Mouse (Mus musculus) spleen, postnatal 14 days (tissue): ENCODE data around the gene Angel2.

Experiments used
- DNase-seq, 2 experiments: peaks; one replicate each; pipeline ENCODE4 v3.0.0; 2021 to 2022; ENCODE audit warnings: low spot score in 2 of 2

Gene Angel2

GRCm38 (mm10) chr1:190929010-190929695, 4.2 kb downstream of the Angel2 start:
- peak in 1 of 2 experiments; percentile 23 for DNase-seq

DNA sequence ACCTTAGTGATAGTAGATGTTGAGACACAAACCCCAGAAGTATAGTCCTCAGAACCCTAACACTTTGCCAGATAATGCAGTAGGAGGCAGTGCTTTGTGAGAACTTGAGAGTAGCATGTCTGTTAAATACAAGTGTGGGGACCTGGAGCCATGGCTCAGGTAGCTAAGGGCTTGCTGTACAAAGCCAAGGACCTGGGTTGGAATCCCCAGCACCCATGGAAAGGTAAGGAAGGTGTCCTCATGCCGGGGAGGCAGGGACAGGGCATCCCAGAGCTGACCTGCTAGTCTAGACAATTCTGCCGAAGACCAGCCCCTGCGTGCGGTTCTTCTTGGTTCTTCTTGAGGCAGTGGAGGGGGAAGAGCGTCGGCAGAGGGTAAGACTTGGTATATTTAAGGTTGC, 5.3 kb downstream of the Angel2 start:
- no peak for DNase-seq

DNA sequence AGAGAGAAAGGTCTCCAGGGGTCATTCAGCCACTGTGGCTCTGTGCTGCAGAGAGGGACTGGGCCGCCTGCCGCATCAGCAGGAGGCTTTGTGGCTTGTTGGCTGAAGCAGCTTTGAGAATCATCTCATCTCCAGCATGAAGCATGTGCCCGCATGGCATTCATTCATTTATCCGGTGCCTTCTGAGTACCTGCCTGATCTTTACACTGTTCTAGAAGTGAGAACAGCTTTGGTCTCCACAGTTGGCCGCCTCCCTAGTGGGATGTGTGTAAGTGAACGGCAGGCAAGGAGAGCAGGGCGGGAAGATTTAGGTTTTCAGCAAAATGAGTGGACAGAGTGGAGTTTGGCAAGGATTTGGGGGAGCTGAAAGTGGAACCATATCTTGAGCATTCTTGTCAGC, 14.9 kb downstream of the Angel2 start:
- no peak for DNase-seq

GRCm38 (mm10) chr1:190944109-190944760, 19.3 kb downstream of the Angel2 start:
- peak; percentile 18 to 47 for DNase-seq

- DNase-seq, result no peak
Measured at GRCm38 (mm10) chr1:190947986-190948385, 23.1 kb downstream of the Angel2 start.

DNA sequence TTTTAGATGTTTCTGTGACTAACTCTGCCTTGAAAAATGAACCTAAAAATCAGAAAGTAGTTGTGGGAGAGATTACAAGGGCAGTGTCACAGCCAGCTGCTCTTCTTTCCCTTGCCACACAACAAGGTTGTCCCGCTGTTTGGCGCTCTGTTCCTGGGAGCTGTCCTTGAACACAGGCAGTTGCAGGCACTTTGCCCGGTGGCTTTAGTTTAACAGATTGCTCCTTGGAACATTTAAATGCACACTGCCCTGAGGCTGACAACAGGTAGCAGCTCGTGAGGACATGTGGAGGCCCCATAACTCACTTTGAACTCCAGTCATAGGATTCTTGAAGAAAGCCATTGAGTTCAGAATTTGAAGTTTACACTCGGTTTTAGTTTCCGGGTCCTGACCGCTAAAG, 23.5 kb downstream of the Angel2 start:
- DNase-seq, result no peak

DNA sequence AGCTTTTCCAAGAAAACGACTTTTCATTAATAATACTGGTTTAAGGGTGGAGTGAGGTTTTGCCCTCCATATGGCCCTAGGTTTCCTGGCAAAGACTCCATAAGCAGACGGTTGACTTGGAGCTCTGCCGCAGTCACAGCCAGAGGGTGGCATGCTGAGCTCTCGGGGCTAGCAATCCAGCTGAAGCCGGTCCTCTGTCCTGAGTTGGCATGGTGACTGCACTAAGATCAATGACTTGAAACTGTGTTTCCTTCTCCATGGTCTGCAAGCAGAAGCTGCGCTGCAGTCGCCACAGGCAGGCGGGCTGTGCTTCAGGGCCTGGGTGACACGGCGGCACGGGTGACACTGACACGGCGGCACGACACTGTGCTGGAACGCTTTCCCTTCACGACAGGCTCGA, 23.9 kb downstream of the Angel2 start:
- DNase-seq, result no peak

DNA sequence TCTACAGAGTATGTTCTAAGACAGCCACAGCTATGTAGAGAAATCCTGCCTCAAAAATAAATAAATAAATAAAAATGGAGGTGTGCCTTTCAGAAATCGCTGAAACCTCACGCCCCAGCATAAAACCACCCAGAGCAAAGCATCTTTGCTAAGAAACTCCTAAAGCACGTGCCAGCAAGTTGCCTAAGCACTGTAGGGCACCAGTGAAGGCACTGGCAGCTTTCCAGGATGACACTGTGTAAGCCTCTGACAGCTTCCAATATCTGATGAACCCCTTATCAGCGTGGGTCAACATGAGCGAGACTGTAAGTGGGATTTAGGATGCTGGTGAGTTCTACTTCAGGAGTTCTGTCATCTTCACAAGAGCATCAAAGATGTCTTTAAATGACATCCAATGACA, 26.1 kb downstream of the Angel2 start:
- no peak for DNase-seq

- DNase-seq, result no peak
Measured at GRCm38 (mm10) chr1:190953009-190953408, 28.1 kb downstream of the Angel2 start.

DNA sequence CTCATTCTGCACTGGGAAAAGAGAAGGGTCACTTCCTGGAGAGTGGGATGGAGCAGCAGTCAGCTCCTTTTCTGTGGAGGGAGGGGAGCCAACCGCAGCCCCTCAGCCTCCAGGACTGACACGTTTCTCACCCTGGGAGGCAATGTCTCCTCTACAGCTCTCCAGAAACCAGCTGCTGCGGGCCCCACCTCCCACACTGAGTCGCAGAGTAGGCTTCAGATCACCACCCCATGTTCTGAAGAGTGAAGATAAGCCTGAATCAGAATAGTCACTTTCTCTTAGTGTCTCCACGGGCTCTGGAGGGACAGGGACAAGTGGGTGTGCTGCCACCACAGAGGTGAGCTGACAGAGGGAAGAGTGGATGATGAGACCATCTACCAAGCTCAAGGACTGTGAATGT, 33.9 kb downstream of the Angel2 start:
- no peak for DNase-seq

DNA sequence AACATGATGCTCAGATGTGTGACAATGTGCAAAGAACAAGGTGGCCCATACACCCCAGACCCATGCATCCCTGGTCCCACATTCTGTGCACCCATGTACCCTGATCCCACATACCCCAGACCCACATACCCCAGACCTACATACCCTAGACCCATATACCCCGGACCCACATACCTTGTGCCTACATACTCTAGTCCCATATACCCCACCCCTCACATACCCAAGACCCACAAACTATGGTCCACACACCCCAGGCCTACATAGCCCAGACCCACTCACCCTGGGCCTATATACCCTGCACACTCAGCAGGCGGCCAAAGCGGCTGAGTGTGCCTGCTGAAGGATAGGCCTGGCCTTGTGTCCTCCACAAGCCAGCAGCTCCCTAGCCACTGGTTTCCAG, 37.8 kb downstream of the Angel2 start:
- DNase-seq, result no peak

GRCm38 (mm10) chr1:190964992-190965780, 40.3 kb downstream of the Angel2 start:
- no peak for DNase-seq

DNA sequence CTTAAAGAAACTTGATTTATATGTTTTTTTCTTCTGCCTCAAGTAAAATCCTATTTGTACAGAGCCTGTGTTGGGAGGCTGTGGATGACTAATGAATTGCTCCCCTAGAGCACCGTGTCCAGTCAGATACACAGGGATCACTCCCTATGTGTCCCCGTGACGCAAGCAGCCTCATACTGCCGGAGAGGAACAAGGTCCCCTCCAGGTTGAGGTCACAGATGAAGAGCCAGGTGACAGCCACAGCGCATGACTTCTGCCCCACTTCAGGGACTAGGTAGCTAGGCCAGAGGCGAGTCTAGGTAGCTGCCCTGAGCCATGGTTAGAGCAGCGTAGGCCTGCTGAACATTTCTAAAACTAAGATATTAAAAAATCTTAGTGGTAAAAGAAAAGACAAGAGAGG, 43.1 kb downstream of the Angel2 start:
- DNase-seq, result no peak

- DNase-seq, result no peak
Measured at GRCm38 (mm10) chr1:190971708-190972610, 47.0 kb downstream of the Angel2 start.

GRCm38 (mm10) chr1:190972612-190973192, 47.8 kb downstream of the Angel2 start:
- no peak for DNase-seq

DNA sequence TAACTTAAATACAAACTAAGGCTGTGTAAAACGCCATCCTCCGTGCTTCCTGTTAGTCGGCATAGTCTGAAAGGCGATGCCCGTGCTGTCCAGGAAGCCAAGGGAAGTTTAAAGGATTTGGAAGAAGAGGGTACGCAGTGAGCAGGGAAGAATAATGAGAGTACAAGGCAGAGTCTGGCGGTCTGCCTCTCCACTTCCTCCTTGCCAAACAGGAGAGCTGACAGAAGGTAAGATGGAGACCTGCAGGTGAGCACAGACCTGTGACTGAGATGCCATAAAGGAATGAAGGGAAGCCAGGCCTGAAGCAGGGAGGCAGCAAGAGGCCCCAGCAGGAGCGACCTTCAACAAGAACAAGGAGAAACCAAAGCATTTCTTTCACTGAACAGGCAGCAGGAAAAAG, 49.3 kb downstream of the Angel2 start:
- DNase-seq, result no peak

DNA sequence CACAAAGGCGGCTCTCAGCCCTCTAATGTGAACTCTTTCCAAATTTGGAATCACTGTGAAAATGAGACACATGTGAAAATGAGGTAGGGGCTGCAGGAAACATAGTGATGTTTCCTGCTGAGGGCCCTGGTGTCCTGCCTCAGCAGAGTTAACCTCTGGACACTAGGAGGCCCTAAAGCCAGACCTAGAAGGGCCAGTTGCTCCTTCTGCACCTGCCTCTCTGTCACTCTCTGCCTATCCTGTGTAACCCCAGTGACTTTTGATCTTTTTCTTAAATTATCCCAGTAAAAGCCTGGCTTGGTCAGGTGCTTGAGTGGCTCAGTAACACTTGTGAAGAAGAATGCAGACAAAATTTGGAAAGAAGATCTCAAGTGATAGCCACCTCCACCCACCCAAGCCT, 49.9 kb downstream of the Angel2 start:
- no peak for DNase-seq

GRCm38 (mm10) chr1:190976887-190977573, 52.1 kb downstream of the Angel2 start:
- DNase-seq, result no peak

DNA sequence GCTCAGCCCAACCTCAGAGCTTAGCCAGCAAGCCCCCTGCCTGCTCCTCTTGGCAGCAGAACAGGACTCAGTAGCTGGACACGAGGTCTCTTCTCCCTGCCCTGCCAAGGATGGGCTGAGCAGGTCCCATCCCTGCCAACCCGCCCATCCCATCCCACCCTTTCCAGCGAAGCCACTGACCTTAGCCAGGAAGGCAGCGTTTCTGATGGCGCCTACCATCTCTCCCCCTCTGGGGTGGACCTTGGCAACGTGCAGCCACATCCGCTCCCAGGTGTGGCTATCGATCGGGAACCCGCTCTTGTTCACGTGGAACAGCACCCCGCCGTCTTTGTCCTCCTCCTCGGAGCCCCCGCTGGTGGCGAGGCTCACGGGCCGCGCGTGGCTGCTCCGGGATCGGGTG, 53.1 kb downstream of the Angel2 start:
- DNase-seq, result no peak

DNA sequence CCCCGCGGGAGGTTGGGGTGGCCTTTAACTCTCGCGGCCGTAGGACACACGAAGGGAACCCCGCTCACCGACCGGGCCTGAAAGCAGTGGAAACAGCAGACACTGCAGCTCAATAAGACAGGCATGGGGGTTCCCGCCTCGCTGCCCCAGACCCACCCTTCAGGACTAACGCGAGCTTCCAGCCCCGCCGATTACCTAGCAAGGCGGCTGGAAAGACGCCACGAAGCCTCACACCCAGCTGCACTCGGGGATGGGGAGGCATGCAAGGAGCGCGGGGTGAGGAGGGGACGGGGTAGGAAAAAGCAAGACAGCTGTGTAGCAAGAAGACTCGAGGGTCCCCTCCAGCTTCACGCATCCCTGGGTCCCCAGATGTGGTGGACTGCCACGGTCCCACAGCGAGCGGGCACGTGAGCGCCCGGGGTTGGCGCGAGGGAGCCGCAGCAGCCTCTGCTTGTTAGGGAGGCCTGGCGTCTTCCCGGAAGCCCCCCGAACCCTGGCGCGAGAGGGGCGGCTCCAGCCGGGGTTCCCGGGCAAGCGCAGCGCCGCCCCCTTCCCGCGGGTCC, 53.7 kb downstream of the Angel2 start:
- DNase-seq, result no peak
